Mouse (Mus musculus) T-cell, adult 2 months (primary cell): ENCODE data around the gene Sqor.

Source experiments
- DNase-seq: peaks from one replicate; pipeline ENCODE4 v3.0.0; 2022; ENCODE audit warnings: low spot score

Gene Sqor

GRCm38 (mm10) chr2:122784701-122785100, 19.7 kb downstream of the Sqor start:
- no peak for DNase-seq

GRCm38 (mm10) chr2:122786167-122786566, 21.1 kb downstream of the Sqor start:
- no peak for DNase-seq

- no peak for DNase-seq
These were observed 24.3 kb downstream of the Sqor start for GRCm38 (mm10) chr2:122789311-122789710.

GRCm38 (mm10) chr2:122789730-122790129, 24.7 kb downstream of the Sqor start:
- no peak for DNase-seq

- no peak for DNase-seq
These were observed 39.4 kb downstream of the Sqor start for GRCm38 (mm10) chr2:122804392-122804791.

GRCm38 (mm10) chr2:122806040-122806439, 41.0 kb downstream of the Sqor start:
- no peak for DNase-seq

GRCm38 (mm10) chr2:122809027-122809426, 44.0 kb downstream of the Sqor start:
- DNase-seq: no peak

- peak; percentile 2 for DNase-seq
These were observed 51.9 kb downstream of the Sqor start for GRCm38 (mm10) chr2:122816986-122817385.

GRCm38 (mm10) chr2:122821246-122821645, 56.2 kb downstream of the Sqor start:
- DNase-seq: no peak

GRCm38 (mm10) chr2:122825406-122826236, 60.6 kb downstream of the Sqor start:
- DNase-seq: no peak

GRCm38 (mm10) chr2:122826302-122826701, 61.3 kb downstream of the Sqor start:
- no peak for DNase-seq

GRCm38 (mm10) chr2:122854636-122855035, 89.6 kb downstream of the Sqor start:
- no peak for DNase-seq

- no peak for DNase-seq
These were observed 90.3 kb downstream of the Sqor start for GRCm38 (mm10) chr2:122855354-122855753.
